Mouse (Mus musculus) MN1 (cell line): ENCODE data around the gene Myg1.

Experiments used
- DNase-seq: peaks from one replicate; pipeline ENCODE4 v3.0.0-alpha.2; 2016; ENCODE audit warnings: low spot score

Gene Myg1

GRCm38 (mm10) chr15:102331610-102332015, at the start of gene Myg1:
TSS of gene Myg1 (plus strand) at chr15:102331709.
- DNase-seq = peak; percentile 76

- no peak for DNase-seq
Measured at GRCm38 (mm10) chr15:102282463-102283292, 48.8 kb upstream of the Myg1 start.

GRCm38 (mm10) chr15:102283648-102284047, 47.9 kb upstream of the Myg1 start:
- no peak for DNase-seq

- DNase-seq = peak; percentile 79
Measured at GRCm38 (mm10) chr15:102287395-102287794, 44.1 kb upstream of the Myg1 start.

DNA sequence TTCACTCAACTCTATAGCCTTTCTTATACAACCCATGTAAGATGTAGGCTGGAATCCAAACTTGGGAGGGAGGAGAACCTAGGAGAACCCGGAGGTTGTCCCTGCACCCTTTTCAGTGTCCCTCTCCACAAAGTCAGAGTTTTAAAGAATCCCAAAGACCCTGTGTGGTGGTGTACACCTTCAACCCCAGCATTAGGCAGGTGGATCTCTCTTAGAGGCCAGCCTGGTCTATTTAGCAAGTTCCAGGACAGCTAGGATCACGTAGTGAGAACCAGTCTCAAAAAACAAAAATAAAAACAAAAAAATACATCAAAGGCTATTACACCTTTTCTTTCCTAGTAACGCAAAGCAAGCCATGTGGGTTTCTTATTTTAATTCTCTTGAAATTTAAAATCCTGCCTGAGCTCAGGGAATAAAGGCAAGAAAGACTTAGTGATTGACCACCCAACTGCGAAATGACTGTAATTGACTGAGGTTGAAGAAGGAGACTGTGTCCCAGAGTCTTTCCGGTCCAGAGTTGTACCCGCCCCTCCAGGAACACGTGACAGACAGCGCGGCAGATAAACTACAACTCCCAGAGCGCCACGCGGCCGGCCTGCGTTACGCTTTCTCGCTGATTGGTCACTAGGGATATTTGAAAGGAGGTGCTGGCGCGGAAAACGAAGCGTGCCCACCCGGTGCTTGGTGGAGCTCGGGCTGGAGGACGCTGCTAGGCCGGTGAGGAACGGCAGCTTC, 35.7 kb upstream of the Myg1 start, which contains the start of gene Espl1:
TSS of gene Espl1 (plus strand) at position 634 of the 735 bp plus-strand sequence.
- peak; percentile 97 for DNase-seq

DNA sequence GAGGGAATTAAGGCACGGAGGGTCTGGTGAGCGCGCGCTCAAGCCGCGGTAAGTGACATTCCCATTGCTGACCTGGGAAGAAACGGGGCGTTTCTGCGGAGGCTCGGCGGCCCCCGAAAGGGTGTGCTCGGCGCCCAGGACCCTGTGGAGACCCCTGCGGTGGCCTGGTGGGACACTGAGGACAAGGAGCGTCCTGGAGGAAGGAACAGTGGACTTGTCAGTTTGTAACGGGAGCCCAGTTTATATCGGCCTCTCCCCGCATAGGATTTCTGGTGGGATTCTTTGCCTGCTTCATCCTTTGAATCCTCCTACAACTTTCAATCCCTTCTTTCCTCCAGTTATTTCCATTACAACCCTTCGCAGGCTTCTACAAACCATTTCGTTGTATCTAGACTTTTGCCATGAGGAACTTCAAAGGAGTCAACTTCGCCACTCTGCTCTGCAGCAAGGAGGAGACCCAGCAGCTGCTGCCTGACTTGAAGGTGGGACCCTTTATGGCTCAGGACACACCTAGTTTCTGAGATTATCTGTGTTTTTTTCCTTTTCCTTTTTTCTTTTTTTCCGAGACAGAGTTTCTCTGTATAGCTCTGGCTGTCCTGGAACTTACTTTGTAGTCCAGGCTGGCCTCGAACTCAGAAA, 35.0 kb upstream of the Myg1 start:
- peak; percentile 23 for DNase-seq

- DNase-seq = peak; percentile 80
Measured at GRCm38 (mm10) chr15:102302542-102302941, 29.0 kb upstream of the Myg1 start.

- DNase-seq = no peak
Measured at GRCm38 (mm10) chr15:102308717-102309116, 22.8 kb upstream of the Myg1 start.

- DNase-seq = peak; percentile 92
Measured at GRCm38 (mm10) chr15:102310074-102310845, 21.2 kb upstream of the Myg1 start.

DNA sequence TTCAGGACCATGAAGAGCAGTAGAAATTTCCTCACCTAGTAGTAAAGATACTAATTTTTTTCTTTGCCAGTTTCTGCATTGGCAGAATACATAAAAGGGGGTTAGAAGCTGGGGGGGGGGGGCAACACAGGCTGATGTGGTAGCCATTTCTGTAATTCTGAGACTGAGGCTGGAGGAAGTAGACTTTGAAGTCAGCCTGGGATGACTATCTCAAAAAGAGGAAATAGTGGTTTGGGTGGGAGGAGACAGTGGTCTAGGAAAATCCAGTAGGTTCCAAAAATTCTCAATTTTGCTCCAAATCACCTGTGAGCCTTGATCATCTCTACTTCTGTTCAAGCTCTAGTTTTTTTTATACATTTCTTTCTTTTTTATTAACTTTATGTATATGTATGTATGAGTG, 20.0 kb upstream of the Myg1 start:
- no peak for DNase-seq

GRCm38 (mm10) chr15:102315292-102315691, 16.2 kb upstream of the Myg1 start:
- peak; percentile 38 for DNase-seq

GRCm38 (mm10) chr15:102316263-102316662, 15.2 kb upstream of the Myg1 start:
- peak; percentile 80 for DNase-seq

- DNase-seq = no peak
Measured at GRCm38 (mm10) chr15:102324654-102325473, 6.6 kb upstream of the Myg1 start.

GRCm38 (mm10) chr15:102326022-102326576, 5.4 kb upstream of the Myg1 start, which contains the start of gene Pfdn5:
TSS of gene Pfdn5 (plus strand) at chr15:102326116.
- DNase-seq = peak; percentile 91

DNA sequence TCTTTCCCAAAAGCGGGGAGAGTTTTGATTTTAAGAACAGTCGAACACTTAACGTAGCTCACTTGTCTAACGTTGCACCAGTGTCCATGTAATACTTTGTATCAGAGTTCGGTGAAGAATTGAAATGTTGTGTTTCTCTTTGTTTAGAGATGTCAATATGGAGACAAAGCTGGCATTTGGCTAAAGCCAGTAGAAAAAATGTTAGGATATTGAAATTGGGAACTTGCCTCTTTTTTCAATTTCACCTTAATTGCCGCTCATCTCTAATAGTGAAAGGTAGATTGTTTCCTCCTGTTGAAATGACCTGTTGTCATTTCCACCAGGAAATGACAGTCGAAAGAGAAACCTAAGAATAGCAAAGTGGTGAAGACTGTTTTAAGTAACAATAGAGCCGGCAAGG, 4.6 kb upstream of the Myg1 start:
- DNase-seq = no peak

- DNase-seq = no peak
Measured at GRCm38 (mm10) chr15:102335254-102335653, 3.7 kb downstream of the Myg1 start.

- DNase-seq = peak; percentile 41
Measured at GRCm38 (mm10) chr15:102335925-102336324, 4.4 kb downstream of the Myg1 start.

DNA sequence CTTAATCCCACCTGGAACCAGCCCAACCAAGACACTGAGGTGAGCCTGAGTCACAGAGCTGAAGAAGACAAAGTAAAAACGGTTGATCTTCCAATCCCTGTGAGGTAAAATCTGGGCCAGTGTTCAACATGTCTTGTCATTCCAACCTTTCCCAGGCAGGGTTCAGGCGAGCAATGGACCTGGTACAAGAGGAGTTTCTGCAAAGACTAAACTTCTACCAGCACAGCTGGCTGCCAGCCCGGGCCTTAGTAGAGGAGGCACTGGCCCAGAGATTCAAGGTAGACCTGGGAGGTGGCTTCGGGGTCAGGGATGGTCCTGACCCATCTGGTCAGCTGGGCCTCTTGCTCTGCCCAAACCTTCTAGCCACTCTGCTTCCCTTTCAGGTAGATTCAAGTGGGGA, 5.4 kb downstream of the Myg1 start:
- no peak for DNase-seq

DNA sequence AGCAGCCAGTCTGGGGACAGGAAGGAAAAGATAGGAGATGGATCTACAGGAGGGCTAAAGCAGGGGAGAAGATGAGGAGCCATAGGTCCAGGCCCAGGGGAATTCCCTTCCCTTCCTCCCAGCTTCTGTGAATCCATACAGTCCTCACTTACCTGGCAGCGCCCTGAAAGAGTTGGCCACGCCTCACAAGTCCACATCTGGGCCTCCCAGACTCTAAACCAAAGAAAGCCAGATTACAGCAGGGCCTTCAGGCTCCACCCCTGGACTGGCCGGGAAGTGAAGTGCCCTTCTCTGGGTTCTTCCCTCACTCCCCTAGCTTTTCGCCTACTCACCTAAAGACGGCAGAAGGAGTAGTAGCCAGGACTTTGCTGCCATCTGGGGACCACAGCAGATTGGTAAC, 8.1 kb downstream of the Myg1 start:
- DNase-seq = no peak

DNA sequence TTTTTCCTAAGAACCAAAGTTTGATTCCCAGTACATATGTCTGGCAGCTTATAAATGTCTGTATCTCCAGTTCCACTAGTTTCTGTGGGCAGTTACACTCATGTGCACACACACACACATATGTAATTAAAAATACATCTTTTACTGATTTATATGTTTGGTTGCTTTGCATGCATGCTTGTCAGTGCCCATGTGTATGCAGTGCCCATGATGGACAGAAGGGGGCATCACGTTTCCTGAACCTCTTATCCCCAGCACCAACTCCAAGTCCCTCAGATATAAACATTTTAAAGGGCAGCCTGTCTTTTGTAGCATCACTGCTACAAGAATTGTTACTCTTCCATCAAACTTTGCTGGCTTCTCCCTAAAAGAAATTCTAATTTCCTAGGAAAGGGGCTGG, 10.1 kb downstream of the Myg1 start:
- DNase-seq = peak; percentile 53

GRCm38 (mm10) chr15:102344490-102344889, 13.0 kb downstream of the Myg1 start:
- DNase-seq = no peak
